Mouse (Mus musculus) kidney, adult 18-20 months (tissue): Measurements from ENCODE around the gene Zmynd12.

ENCODE experiments used
- DNase-seq: peaks from one replicate; pipeline ENCODE4 v3.0.0; 2021

The Zmynd12 gene

DNA sequence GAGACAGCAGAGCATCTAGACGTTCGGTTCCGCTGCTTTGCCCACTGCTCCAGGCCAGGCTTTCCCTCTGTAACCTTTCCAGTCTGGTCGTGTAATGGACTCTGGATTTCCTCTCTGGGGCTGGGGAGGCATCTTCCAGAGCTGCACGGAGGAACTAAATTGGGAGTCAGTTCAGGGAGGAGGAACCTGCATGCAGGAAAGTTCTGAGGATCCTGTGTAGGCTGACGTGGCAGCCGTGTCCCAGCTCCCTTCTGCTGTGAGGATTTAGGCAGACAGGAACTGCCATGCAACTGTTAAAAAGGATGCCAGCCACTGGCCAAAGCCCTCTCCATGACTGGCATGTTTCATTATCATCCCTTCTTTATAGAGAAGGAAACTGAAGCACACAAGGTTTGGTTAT, 27.8 kb downstream of the Zmynd12 start:
- no peak for DNase-seq

DNA sequence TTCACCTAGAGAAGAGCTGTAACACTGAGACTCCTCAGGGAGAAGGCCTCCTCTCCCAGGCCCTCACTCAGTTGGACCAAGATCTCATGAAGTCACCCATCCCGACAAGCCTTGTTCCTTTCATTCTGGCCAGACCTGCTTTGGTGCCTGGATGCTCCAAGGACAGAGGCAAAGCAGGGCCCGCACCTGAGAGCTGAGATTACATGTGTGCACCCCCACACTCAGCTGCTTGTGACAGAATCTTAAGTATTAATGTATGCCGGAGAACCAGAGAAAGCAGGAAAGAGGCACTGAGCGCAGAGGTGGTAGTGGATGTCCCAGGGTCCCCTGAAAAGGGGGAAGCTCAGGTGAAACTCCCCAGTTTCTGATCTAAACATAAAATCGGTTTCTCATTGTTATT, 30.5 kb downstream of the Zmynd12 start:
- no peak for DNase-seq

- DNase-seq = no peak
Measured at GRCm38 (mm10) chr4:119453533-119453932, 30.9 kb downstream of the Zmynd12 start.

DNA sequence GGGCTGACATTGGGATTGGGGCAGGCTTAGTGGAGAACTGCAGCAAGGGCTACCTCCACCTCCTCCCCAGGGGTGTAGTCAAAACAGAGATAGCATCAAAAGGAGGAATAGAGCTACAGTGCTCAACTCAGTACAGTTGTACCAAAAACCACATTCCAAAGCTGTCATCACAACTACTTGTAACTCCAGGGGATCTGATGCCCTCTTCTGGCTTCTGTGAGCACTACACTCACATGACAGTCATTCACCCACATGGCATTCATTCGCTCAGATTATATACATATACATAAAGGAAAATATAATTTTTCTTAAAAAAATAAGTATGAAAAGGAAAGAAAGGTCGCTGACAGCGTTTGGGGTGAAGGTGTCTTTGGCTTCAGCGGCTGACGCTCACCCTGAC, 37.7 kb downstream of the Zmynd12 start:
- peak; percentile 34 for DNase-seq

DNA sequence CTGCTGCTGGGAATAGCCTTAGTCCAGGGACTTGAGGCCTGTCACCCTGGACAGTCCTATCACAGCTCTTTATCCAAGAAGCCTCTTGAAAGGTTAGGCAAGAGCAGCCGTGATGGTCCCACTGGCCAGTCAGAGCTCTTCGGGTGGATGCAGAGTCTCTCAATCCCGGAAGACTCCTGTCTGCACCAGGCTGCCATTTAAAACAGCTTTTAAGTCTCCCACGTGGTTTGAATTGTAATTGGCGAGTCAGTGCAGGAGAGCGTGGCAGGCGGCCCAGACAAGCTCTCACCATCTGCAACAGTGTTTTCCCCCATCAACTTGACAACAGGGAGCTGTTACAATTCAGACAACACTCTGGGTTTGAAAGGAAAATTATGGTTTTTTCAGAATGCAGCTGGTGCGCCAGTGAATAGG, 38.1 kb downstream of the Zmynd12 start:
- peak; percentile 28 for DNase-seq

DNA sequence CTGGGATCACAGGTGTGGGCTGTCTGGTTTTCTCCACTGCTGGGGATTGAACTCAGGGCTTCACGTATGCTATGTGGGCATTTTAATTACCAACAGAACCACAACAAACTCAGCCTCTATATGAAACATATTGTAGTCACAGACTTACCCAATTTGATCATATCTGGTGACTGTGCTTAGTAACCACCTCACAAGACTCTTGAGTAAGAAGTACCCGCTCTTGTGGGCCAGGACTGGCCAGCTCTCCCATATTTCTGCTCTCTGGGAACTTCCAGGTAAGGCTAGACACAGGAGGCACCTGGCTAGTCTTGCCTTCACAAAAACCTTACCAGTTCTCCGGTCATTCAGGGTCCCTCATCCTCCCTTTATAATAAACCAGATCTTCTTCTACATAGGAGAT, 39.8 kb downstream of the Zmynd12 start:
- no peak for DNase-seq

DNA sequence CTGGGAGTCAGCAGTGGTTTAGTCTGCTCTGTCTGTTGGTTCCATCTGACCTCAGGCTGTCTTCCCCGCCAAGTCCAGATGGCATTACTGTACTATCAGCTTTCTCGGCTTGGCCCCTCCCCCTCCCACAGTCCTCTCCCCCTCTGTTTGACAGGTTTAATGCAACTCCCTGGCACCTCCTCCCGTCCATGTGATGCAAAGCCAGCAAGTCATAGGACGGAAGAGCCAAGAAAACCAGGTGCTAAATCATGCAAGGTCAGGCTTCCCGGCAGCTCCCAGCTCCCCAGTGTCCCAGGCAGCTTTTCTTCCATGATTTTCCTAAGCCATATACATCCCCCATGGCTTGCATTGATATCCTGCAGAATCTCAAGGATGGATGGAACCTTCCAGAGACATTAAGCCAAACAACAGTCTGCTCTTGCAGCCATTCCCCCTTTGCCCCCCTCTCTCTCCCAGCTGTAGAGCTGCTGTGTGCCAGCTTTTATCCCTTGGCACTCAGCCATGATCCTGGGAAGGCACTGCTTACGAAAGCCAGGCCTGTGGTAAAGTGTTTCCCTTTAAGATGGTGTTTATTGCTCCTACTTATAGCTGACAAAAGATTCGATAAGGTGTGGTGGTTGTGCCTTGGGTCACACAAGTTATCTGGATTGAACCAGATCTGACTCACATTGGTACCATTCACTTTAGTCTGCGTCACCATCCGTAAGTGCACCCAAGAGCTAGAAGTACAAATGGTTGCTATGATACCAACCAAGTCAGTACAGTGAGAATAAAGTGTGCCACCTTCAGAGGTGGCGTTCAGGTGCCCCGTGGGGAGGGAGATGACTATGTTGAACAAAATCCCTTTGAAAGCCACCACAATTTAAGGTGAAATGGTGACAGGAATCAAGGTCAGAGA, 40.5 kb downstream of the Zmynd12 start:
- peak; percentile 45 for DNase-seq

DNA sequence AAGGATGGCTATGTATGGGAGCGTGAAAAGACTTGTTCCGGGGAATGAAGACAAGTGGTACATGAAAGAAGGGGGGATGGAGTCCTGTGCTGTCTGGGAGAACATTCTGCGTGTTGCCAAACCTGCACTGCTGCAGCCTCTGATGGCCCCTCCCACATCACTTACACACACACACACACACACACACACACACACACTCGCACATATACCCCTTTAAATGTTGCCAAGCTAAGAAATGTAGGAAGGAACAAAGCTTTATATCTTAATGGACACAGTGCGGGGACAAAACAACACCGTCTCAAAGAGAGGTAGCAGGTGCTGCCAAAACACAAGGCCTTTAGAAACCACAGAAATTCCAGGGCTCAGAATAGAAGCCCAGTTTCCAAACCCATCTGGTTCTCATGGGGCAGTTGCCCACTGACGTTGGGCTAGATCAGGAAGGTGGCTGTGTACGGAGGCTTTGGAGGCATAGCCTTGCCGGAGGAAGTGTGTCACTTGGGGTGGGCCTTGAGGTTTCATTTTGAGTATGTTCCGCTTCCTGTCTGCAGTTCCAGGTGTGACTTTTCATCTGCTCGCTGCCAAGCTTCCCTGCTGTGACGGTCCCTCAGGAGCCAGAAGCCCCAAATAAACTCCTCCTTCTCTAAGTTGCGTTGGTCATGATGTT, 41.3 kb downstream of the Zmynd12 start:
- no peak for DNase-seq

DNA sequence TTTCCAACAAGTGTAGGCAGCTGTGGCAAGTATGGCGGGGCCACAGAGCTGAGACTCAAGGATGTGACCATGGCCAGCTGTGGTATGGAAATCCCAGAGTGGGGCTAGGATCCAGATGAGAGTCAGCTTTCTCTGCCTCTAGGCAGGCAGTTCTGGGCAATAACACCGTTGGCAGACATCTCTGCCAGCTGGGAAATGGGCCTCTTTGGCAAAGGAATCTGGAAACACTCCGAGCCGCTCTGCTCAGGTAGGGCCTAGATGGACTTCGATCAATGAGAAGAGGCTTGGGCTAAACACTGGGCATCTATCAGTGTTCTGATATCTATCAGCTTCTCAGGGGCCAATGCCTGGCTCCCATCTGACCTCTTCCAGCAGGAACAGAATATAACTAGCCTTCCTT, 43.2 kb downstream of the Zmynd12 start:
- no peak for DNase-seq

DNA sequence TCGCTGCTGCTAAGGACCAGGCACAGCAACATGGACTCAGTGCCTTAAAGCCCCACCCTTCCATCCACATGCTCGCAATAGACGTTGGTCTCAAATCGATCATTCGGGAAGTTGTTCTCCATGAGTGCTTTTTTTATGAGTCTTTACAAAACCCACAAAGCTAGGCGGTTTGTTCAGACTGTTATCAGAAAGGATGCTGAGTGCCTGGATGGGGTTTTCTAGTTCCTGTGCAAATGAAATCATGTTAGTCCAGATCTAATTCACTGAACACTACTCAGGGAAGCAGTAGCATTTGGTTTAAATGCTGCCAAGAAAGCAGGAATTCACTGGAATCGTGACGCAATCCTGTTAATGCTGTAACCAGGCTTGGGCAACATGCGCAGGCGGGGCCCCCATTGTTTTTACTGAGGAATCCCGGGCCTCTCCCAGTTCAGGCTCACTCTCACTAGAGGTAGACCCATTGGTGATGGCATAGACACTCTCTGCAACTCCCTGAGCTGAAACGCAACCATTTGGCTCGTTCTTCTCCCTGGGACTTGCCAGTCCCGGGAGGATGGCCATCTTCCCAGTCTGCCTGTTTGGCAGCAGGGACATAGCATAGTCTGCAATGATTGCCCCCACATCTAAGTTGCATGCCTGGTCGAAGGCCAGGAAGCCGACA, 45.2 kb downstream of the Zmynd12 start:
- DNase-seq = peak; percentile 20

GRCm38 (mm10) chr4:119472545-119472944, 49.9 kb downstream of the Zmynd12 start:
- no peak for DNase-seq

DNA sequence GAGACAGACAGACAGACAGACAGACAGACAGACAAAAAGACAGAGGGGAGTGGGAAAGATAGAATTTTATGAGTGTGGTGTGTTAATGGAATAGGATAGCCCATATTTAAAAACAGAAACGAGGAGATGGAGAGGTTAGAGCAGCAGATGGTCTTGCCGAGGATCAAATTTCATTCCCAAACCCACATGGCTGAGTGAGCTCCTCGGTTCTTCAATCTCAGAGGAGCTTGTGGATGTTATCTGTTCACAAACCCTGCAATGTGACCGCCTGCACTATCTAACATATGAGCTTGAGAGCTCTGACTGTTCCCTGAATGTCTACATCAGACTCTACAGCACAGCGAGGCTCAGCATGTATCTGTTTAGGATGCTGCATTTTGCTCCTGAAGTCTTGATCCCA, 50.5 kb downstream of the Zmynd12 start:
- DNase-seq = no peak

DNA sequence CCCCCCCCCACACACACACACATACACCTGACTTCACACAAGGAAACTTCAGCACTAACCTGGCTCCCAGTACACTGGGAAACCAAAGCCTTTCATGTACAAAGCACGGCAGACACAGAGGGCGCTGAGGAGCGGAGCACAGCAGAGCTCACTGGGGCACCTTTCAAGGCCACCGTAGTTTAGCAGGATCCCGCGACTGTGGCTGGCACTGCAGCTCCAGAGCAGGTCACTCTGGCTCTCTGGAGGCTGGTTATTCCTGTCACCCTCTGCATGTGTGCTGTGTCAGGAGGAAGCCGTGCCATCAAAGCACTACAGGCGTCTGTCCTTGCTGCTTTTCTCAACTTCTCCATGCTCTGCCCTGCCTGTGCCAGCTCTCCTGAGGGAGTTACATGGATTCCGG, 60.4 kb downstream of the Zmynd12 start:
- no peak for DNase-seq

GRCm38 (mm10) chr4:119484882-119485281, 62.3 kb downstream of the Zmynd12 start:
- no peak for DNase-seq

GRCm38 (mm10) chr4:119489666-119490065, 67.1 kb downstream of the Zmynd12 start:
- no peak for DNase-seq

DNA sequence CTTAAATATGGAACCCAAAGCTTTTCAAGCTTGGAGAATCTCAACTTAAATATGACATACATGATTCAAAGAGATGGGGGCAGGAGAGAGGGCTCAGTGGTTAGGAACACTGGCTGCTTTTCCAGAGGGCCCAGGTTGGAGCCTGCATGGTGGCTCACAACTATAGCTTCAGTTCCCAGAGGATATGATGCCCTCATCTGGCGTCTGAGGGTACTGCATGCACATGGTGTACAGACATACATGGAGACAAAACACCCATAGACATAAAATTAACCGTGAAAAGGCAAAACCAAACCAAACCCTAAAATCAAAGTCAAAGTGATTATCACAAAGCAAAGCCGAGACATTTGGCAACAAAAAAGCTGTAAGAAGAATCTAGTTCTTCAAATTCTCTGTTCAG, 68.2 kb downstream of the Zmynd12 start:
- peak; percentile 17 for DNase-seq

DNA sequence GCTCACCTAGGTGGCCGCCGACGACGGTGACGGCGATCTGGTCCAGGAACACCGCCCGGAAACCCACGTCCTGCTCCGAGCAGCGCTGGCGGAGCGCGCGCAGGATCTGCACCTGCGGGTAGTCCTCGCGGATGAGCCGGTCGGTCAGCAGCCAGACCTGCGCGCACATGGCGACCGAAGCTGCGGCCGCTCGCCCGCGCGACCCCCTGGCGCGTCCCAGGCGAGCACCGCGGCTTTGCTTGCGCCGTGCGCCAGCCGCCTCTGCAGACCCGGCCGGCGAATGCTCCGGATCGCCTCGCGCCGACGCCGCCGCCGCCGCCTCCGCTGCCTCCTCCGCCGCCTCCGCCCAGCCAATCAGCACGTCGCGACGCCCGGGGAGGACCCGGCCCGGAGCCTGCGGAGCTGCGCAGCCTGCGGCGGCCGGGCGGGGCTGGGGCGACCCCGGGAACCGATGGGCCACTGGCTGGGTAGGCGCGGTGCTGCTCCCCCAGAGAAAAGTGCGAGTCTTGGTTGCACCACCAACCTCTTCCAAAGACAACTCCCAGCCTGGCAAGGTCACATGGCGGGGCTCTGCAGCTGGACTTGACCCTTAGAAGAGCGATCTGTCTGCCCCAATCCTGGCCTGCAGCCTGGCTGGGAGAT, 69.8 kb downstream of the Zmynd12 start, which contains the start of gene Rimkla:
Gene Rimkla (minus strand): TSS at position 338 of the 642 bp plus-strand sequence.
- DNase-seq = peak; percentile 72

DNA sequence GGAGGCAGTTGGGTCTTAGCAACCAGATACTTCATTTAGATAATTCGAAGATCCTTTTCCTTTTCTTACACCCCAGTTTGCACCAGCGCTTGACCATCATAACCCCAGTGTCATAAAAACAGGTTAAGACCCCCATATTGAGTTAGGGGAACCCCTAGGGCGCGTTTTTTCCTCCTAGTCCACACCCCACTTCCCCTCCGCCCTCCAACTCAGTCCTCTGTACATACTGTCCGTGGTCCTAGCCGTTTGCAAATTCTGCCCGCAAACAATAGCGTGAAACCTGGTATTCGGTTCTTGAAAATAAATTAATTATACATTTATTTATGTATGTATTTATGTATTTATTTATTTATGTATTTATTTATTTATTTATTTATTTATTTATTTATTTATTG, 70.3 kb downstream of the Zmynd12 start:
- no peak for DNase-seq

DNA sequence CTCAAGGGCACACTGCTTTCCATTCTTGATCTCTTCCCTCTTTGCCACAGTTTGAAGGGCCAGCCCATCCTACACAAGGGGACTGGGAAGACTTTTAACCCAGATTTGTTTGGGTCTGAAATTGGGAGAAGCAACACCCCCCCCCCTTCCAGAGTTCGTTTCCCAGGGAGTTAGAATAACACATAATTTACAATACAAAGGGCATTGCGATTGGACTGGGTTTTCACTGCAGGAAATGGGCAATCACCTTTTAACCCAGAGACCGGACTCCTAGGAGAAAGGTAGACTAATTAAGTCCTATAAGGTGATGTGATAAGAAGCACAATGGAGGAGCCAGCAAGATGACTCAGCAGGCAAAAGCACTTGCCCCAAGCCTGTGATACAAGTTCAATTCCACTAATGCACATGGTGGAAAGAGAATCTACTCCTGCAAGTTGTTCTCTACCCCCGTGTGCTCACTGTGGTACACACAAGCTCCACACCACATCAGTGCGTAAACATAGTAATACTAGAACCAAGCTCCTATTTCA, 75.8 kb downstream of the Zmynd12 start:
- no peak for DNase-seq

DNA sequence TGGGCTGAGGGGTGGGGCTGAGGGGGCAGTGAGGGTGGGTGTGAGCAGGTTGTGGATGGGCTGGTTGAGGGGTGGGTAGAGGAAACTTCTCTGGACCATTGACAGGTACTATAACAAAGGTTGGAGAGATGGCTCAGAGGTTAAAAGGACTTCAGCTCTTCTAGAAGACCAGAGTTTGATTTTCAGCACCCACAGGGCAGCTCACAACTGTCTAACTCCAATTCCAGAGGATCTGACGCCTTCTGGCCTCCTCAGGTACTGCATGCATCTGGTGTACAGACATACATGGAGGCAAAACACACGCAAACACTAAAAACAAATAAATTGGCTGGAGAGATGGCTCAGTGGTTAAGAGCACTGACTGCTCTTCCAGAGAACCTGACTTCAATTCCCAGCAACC, 89.0 kb downstream of the Zmynd12 start:
- no peak for DNase-seq

GRCm38 (mm10) chr4:119512731-119513141, 90.1 kb downstream of the Zmynd12 start:
- no peak for DNase-seq
